Mouse (Mus musculus) kidney, embryonic 15.5 days (tissue): ENCODE measurements at regions not wholly inside any gene's neighbourhood (a gene's known extent, or its start where the extent isn't known, plus 50 kb on each side); places are given as distances from the start of the nearest gene placed in this dataset.

ENCODE experiments used
- ATAC-seq: fragments of 200-750 bp; cut with Nextera tagmentation; replicated peaks from 2 replicates; pipeline ENCODE4 v1.8.0; 2017; ENCODE audit warnings: moderate TSS enrichment; ENCODE audit not compliant: low FRiP score
- H3K27ac ChIP-seq: fragments of 300-500 bp; sonication (generic); 2 replicates; pipeline ENCODE4 v1.5.1; 2015; ENCODE audit warnings: mild to moderate bottlenecking, inconsistent platforms
- H3K27me3 ChIP-seq: fragments of 300-500 bp; sonication (generic); 2 replicates; pipeline ENCODE4 v1.6.1; 2015; ENCODE audit warnings: inconsistent platforms
- H3K36me3 ChIP-seq: fragments of 300-500 bp; sonication (generic); 2 replicates; pipeline ENCODE4 v1.6.1; 2015; ENCODE audit warnings: inconsistent platforms
- H3K4me1 ChIP-seq: fragments of 300-500 bp; sonication (generic); 2 replicates; pipeline ENCODE4 v1.6.1; 2015; ENCODE audit warnings: inconsistent platforms
- H3K4me2 ChIP-seq: fragments of 300-500 bp; sonication (generic); 2 replicates; pipeline ENCODE4 v1.6.1; 2015; ENCODE audit warnings: moderate library complexity, mild to moderate bottlenecking, inconsistent platforms
- H3K4me3 ChIP-seq: fragments of 300-500 bp; sonication (generic); replicated peaks from 2 replicates; pipeline ENCODE4 v1.5.1; 2015; ENCODE audit warnings: mild to moderate bottlenecking, inconsistent platforms
- H3K9ac ChIP-seq: fragments of 300-500 bp; sonication (generic); 2 replicates; pipeline ENCODE4 v1.6.1; 2015; ENCODE audit warnings: mild to moderate bottlenecking, inconsistent platforms
- H3K9me3 ChIP-seq: fragments of 300-500 bp; sonication (generic); replicated peaks from 2 replicates; pipeline ENCODE4 v1.6.1; 2016; ENCODE audit warnings: inconsistent platforms
- WGBS: fragments of 180-500 bp; shearing (Covaris S2); methylation state at CpG from one replicate; pipeline ENCODE4 v1.1.7; 2015; ENCODE audit warnings: mixed read lengths; 5-methylcytosine and 5-hydroxymethylcytosine counted together

DNA sequence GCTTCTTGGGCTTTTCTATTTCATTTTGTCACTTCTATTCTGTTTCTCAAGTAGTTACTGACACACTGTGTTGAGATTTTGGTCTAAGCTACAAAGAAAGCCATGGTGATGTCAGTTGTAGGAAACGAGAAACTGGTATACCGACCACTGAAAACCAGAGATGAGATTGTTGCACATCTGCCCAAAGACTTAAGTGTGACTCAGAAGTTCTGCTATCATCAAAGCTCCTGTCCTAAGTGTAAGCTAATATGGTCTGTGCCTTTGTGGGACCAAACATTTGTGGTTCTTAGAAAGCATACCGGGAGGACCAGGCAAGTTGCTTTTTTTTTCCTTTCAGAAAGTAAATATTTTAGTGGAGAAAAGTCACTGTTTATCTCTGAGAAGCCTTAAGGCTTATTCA lies 1451.8 kb upstream of the A1bg start:
- H3K4me3 ChIP-seq = no peak overlapping the region
- no peaks in the 10 kb centered on the region for H3K36me3 ChIP-seq
- ATAC-seq = no peak
- H3K4me2 ChIP-seq = no peak overlapping the region
- no peak overlapping the region for H3K9ac ChIP-seq
- H3K27ac ChIP-seq = no peak overlapping the region
- no peaks in the 10 kb centered on the region for H3K4me1 ChIP-seq
- WGBS = 81% methylated on average over 3 of the region's 3 CpGs
- no peaks in the 10 kb centered on the region for H3K9me3 ChIP-seq
- no peaks in the 10 kb centered on the region for H3K27me3 ChIP-seq

DNA sequence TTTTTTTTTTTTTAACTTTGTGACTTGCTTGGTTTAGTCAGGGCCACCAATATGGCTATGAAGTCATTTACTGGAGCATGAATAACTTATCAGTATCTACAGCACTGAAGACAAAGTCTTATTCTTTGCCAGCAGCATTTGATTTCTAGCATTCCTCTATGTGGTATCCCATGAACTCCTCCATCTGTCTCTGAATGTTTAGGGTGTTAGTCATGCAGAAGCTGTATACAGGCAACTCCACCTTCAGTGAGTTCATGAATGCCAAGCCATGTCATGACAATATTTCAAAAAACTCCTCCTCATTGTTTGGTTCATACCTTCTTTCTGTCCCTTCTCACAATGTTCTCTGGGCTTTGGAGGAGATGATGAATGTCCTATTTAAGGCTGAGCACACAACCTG lies 1438.4 kb upstream of the A1bg start:
- Histone ChIP-seq H3K9me3 (no peaks in the 10 kb centered on the region), H3K4me3 (no peak overlapping the region), H3K9ac (no peak overlapping the region), H3K4me1 (no peaks in the 10 kb centered on the region), H3K36me3 (no peaks in the 10 kb centered on the region), H3K27ac (no peak overlapping the region), H3K27me3 (no peaks in the 10 kb centered on the region), H3K4me2 (no peak overlapping the region)
- ATAC-seq = no peak

DNA sequence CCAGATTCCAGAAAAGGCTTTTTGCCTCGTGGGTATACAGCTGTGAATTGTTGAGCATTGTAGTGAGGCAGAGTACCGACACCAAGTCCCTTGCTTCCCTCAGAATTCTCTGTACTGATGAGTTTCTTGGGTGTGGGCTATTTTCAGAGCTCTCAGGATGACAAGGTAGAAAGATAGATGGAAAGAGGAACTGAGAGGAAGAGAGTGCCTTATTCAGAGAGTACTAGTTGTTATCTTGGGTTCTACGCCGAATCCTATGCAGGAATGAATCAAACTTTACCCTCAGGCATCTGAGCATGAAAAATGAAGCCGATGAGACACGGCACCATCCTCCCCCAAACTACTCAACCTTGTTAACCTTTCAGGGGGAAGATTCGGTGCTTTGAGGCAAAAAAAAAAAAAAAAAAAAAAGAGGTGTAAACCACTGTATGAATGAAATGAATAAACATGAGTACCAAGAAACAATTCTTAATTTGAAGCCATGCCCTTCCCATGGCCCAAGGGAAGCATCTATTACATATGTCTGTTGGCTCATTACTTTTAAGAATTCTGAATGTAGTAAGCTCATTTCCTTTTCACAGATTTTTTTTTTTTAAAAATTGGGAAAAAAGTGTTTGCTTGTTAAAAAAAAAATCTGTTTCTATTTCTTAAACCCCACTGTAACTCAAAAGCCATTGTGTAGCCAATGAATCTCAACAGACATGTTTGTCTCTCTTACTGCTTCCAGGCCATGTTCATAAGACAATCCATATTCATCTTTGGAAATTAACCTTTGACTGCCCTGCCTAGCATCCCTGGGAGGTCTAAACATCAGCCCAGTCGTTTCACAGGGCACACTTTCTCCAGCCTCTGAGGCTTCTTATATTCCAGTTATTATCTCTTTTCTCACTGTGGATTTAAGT lies 1435.8 kb upstream of the A1bg start:
- Histone ChIP-seq H3K4me2 (no peak overlapping the region), H3K27me3 (no peaks in the 10 kb centered on the region), H3K4me1 (no peaks in the 10 kb centered on the region), H3K9me3 (no peaks in the 10 kb centered on the region), H3K9ac (no peak overlapping the region), H3K27ac (no peak overlapping the region), H3K4me3 (no peak overlapping the region), H3K36me3 (no peaks in the 10 kb centered on the region)
- ATAC-seq = no peak
- WGBS = 64% methylated on average over 8 of the region's 8 CpGs

DNA sequence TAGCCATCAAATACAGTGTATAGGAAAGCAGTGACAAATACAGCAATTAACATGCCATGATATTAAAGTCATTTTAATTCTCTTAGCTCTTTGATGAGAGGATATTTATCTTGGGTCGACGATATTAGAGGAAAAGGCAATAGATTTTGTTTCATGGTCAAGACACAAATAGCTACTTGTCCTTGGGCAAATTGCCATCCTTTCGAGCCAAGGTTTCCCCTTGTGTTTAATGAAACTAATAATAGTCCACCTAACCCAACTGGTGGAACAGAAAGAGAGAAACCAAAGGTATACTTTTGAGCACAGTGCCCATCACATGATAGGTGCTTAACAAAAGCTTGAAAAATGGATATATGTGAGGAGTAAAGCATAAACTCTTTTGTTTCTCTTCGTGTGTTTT lies 1431.0 kb upstream of the A1bg start:
- Histone ChIP-seq H3K27me3 (no peaks in the 10 kb centered on the region), H3K36me3 (no peaks in the 10 kb centered on the region), H3K4me1 (no peaks in the 10 kb centered on the region), H3K4me2 (no peak overlapping the region), H3K27ac (no peak overlapping the region), H3K9me3 (no peaks in the 10 kb centered on the region), H3K9ac (no peak overlapping the region), H3K4me3 (no peak overlapping the region)
- ATAC-seq = no peak
- 70% methylated on average over 4 of the region's 4 CpGs for WGBS

DNA sequence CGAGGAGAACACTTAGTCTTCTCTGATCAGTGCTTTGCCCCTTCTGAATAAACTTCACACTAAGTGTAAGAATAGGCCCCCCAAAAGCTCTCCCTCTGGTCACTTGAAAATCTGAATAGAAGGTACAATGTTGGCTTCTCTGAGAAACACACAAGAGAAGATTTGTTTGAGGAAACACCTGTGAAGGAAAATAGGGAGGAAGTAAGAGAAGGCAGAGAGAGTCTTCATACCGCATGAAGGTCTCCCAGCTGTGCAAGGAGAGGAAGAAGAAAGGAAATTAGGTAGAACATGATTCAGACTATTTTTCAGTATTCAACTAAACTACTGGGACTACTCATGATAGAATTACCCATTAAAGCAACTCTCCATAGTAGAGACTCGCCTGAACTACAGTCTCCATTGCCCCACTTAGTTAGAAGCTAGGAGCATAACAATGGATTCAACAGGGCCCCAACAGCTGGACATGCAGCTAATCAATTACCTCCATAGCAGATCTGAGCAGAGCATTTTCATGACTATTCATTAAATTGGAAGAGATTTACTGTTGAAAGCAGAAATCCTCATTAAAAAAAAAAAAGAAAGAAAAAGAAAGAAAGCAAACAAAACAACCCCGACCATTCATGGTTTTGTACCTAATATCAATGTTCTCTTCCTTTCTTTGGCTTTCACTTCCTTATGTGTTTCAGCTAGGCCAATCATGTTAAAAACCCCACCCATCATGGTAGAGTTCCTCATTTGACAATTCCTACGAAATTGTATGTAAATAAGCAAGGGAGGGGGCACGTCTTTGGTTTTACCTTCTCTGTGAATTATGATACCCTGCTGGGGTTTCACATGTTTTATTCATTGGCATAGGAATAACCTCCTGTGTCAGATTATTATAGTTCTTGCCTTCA lies 1428.3 kb upstream of the A1bg start:
- Histone ChIP-seq H3K27ac (no peak overlapping the region), H3K27me3 (no peaks in the 10 kb centered on the region), H3K4me3 (no peak overlapping the region), H3K9me3 (no peaks in the 10 kb centered on the region), H3K9ac (no peak overlapping the region), H3K36me3 (no peaks in the 10 kb centered on the region), H3K4me2 (no peak overlapping the region), H3K4me1 (no peaks in the 10 kb centered on the region)
- no peak for ATAC-seq
- WGBS = 81% methylated on average over 6 of the region's 6 CpGs

DNA sequence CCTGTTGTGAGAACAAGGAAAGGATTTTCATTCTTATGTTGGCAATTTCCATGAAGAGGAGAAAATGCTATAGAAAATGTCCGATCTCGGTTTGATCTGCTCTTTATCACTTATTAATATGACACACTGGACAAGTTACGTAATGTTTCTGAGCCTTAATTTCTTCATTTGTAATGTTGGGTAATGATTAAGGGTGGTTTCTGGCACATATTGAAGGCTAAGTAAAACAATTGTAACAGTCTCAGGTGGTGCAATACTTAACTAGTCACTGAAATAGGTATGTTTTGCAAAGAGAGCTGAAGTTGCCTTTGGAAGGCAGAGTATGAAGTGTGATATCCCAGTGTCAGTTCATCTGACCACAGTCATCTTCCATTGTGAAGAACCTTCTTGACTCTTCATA lies 1427.2 kb upstream of the A1bg start:
- 97% methylated on average over 3 of the region's 3 CpGs for WGBS
- Histone ChIP-seq H3K4me2 (no peak overlapping the region), H3K4me1 (no peaks in the 10 kb centered on the region), H3K27me3 (no peaks in the 10 kb centered on the region), H3K36me3 (no peaks in the 10 kb centered on the region), H3K9ac (no peak overlapping the region), H3K4me3 (no peak overlapping the region), H3K9me3 (no peaks in the 10 kb centered on the region), H3K27ac (no peak overlapping the region)
- no peak for ATAC-seq

DNA sequence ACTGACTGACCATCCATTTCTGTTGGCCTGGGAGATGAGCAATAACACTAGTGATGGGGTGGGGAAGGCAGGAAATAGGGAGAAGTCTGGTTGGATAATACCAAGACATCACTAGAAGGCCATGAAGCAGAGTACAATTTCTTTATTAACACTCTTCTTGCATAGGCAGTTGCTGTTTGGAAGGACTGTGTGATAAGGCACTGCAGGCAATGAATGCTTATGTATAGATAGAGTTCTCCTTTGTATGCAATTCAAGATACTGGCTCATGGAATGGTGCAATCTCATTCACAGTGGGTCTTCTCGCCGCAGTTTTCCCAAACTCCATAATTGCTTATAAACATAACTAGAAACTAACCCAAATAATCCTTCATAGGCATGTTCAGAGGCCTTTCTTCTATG lies 1426.1 kb upstream of the A1bg start:
- Histone ChIP-seq H3K36me3 (no peaks in the 10 kb centered on the region), H3K4me2 (no peak overlapping the region), H3K4me1 (no peaks in the 10 kb centered on the region), H3K9ac (no peak overlapping the region), H3K4me3 (no peak overlapping the region), H3K27me3 (no peaks in the 10 kb centered on the region), H3K27ac (no peak overlapping the region), H3K9me3 (no peaks in the 10 kb centered on the region)
- ATAC-seq = no peak
- WGBS = 90% methylated on average over 2 of the region's 2 CpGs

DNA sequence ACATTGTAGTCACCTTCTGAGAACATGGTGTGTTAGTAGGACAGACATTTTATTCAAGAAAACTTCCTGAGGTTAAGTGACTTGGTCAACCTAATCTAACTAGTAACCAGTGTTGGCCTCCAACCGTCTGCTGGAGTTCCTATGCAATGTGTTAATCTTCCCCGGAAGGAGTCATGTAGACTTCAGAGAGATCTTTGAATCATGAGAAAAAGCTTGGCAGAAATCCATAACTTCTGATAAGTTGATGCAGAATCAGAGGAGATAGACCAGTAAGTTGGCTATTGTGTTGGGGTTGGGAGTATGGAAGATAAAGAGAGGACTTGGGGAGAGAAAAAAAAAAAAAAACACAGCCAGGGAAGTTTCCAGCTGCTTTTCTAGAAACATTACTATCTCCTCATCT lies 1424.9 kb upstream of the A1bg start:
- no peak for ATAC-seq
- no peak overlapping the region for H3K4me3 ChIP-seq
- H3K9ac ChIP-seq = no peak overlapping the region
- H3K4me2 ChIP-seq = no peak overlapping the region
- H3K27ac ChIP-seq = no peak overlapping the region
- WGBS = 86% methylated on average over 2 of the region's 2 CpGs
- no peaks in the 10 kb centered on the region for H3K27me3 ChIP-seq
- H3K4me1 ChIP-seq = no peaks in the 10 kb centered on the region
- H3K9me3 ChIP-seq = no peaks in the 10 kb centered on the region
- H3K36me3 ChIP-seq = no peaks in the 10 kb centered on the region

DNA sequence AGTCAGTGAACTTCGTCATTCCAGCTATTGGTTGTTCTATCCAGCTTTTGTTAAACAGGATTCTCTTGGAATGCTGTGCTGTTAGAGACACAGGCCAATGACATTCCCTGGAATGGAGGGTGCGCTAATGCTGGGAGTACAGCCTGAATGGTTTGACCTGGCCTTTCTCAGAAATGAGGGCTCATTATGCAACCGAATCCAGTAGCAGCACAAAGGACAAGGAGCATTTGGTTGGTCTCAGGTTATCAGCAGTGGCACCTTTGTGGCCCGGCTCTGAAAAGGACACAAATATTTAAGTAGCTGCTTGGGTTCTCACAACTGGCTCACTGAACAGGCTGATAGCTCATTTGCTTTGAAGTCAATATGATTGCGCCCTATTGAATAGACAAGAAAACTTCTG lies 1423.1 kb upstream of the A1bg start:
- Histone ChIP-seq H3K4me1 (no peaks in the 10 kb centered on the region), H3K4me2 (no peak overlapping the region), H3K27ac (no peak overlapping the region), H3K9me3 (no peaks in the 10 kb centered on the region), H3K9ac (no peak overlapping the region), H3K4me3 (no peak overlapping the region), H3K27me3 (no peaks in the 10 kb centered on the region), H3K36me3 (no peaks in the 10 kb centered on the region)
- 81% methylated on average over 5 of the region's 5 CpGs for WGBS
- ATAC-seq = no peak

DNA sequence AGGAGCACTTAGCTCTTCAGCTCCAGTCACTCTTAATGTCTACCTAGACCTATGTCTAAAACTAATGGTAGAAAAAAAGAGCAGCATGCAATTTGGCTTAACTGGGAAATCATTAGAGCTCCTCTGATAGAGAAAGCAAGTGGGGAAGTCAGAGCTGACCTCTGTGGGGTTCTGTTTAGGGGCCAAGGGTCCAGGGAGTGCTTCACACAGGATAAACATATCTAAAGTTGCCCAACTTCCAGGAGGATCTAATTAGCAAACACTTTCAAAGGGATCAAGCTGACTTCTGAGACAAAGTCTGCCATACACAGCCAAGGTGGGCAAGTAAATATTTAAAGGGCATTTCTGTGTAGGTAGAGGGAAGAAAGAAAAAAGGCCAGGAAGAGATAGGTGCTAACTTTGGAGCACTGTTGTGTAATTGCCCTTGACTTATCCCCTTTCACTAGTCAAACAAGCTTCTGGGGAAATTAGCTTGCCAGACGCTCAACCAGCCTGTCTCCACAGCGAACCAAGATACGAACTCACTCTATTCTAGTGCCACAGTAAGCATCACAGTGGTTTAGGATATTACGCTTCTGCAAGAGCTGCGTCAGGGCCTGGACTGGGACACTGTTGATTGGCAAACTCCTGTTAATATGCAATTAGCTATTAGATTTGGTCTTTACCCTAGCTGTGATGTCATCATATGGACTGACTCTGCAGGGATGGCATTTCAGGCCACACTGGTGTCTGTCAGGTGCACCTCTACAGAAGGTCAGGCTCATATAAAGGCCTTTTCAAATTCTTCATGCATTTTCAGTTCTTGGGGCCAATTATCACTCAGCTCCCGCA lies 1413.9 kb upstream of the A1bg start:
- Histone ChIP-seq H3K9me3 (no peaks in the 10 kb centered on the region), H3K4me2 (no peak overlapping the region), H3K27ac (no peak overlapping the region), H3K4me1 (no peaks in the 10 kb centered on the region), H3K36me3 (no peaks in the 10 kb centered on the region), H3K27me3 (no peaks in the 10 kb centered on the region), H3K4me3 (no peak overlapping the region), H3K9ac (no peak overlapping the region)
- ATAC-seq = no peak
- 76% methylated on average over 6 of the region's 6 CpGs for WGBS

DNA sequence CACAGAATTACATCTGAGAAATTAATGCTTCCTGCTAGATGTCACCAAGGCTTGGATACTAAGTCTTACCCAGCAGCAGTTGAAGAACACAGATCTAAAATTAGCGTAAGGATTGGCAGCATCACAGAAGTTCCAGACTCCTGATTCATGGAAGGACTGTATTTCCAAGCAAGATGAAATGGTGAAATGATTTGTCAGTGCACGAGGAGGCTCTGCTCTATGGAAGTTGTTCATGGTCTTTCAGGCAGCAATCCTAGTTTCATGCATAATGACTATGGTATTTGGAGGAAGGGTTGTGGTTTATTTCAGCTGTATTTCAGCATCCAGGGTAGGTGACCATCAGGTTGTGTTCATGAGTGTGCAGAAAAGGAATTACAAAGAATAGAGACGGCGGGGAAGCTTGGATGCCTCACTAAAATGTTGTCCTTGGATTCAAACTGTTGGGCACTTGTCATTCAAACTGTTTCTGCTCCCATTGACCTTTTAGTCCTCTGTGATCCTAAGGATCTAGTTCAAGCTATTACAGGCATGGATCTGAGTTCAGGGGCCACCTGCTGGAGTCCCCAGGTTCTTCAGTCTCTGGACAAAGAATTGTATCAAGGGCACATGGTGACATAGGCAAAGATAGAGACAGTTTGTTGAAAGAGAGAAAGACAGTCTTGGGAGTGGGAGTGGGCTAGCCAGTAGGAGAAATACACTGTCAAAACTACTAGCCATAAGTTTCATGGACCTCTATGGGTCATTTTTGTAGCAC lies 1411.6 kb upstream of the A1bg start:
- Histone ChIP-seq H3K4me1 (0 out of 2 replicates have a peak, but pooled peaks cover 3% of the 10 kb centered on the region), H3K36me3 (no peaks in the 10 kb centered on the region), H3K9me3 (no peaks in the 10 kb centered on the region), H3K4me3 (no peak overlapping the region), H3K27me3 (no peaks in the 10 kb centered on the region), H3K9ac (no peak overlapping the region), H3K27ac (no peak overlapping the region), H3K4me2 (no peak overlapping the region)
- ATAC-seq = no peak
- 93% methylated on average over 4 of the region's 4 CpGs for WGBS
